Comparison of ENCODE assay signal across 41 mouse cellular contexts in genomic region chr4:139549448-139549847, GRCm38 (mm10). TPM values are rescaled to one million over a fixed set of nuclear protein-coding genes. Genes with fewer than 3 reads are reported as not detected.
"Had no signal": no experiment of that assay in that cellular context is flagged by ENCODE, and none has a peak within 500 bp of the region (broad histone marks: within the 10 kb centered on the region; RNA-seq: fewer than 3 reads in every experiment).

No protein-coding gene starts in this region.

- H3K4me3 ChIP-seq: left cerebral cortex, adult 2 months; limb, embryonic 10.5 days; limb, embryonic 12.5 days; limb, embryonic 13.5 days; limb, embryonic 15.5 days; liver, embryonic 12.5 days; liver, embryonic 13.5 days; liver, embryonic 15.5 days; lung, embryonic 15.5 days; megakaryocyte, embryonic 14.5 days; midbrain, embryonic 10.5 days; midbrain, embryonic 12.5 days; midbrain, embryonic 13.5 days; midbrain, embryonic 15.5 days; myocyte; neural tube, embryonic 12.5 days had no signal

- H3K27me3 ChIP-seq: limb, embryonic 12.5 days; limb, embryonic 13.5 days; limb, embryonic 15.5 days; liver, embryonic 12.5 days; liver, embryonic 13.5 days; liver, embryonic 15.5 days; lung, embryonic 15.5 days; midbrain, embryonic 12.5 days; midbrain, embryonic 13.5 days; midbrain, embryonic 15.5 days; neural tube, embryonic 12.5 days had no signal

- H3K9ac ChIP-seq: limb, embryonic 12.5 days; limb, embryonic 13.5 days; limb, embryonic 15.5 days; liver, embryonic 12.5 days; liver, embryonic 13.5 days; liver, embryonic 14.5 days; liver, embryonic 15.5 days; liver, postnatal 0 days; lung, embryonic 14.5 days; lung, embryonic 15.5 days; midbrain, embryonic 12.5 days; midbrain, embryonic 13.5 days; midbrain, embryonic 15.5 days; neural tube, embryonic 12.5 days had no signal

- ATAC-seq: liver, embryonic 12.5 days; liver, postnatal 0 days; midbrain, embryonic 13.5 days; midbrain, embryonic 15.5 days; midbrain, embryonic 16.5 days had no signal

- H3K4me2 ChIP-seq: limb, embryonic 12.5 days; limb, embryonic 13.5 days; limb, embryonic 15.5 days; liver, embryonic 11.5 days; liver, embryonic 12.5 days; liver, embryonic 13.5 days; liver, embryonic 15.5 days; lung, embryonic 14.5 days; lung, embryonic 15.5 days; midbrain, embryonic 12.5 days; midbrain, embryonic 13.5 days; midbrain, embryonic 15.5 days; neural tube, embryonic 12.5 days had no signal

- H3K9me3 ChIP-seq: limb, embryonic 10.5 days; limb, embryonic 15.5 days; liver, embryonic 12.5 days; liver, embryonic 13.5 days; liver, embryonic 15.5 days; lung, embryonic 15.5 days; midbrain, embryonic 12.5 days; midbrain, embryonic 13.5 days; midbrain, embryonic 15.5 days; neural tube, embryonic 12.5 days had no signal

- H3K36me3 ChIP-seq: limb, embryonic 10.5 days; limb, embryonic 12.5 days; limb, embryonic 13.5 days; limb, embryonic 15.5 days; liver, embryonic 12.5 days; liver, embryonic 13.5 days; liver, embryonic 15.5 days; lung, embryonic 15.5 days; midbrain, embryonic 10.5 days; midbrain, embryonic 12.5 days; midbrain, embryonic 13.5 days; midbrain, embryonic 15.5 days; neural tube, embryonic 12.5 days had no signal

- DNase-seq: left cerebral cortex, postnatal 4 days; liver; liver, embryonic 13.5 days; liver, postnatal 0 days; lung, adult 18-20 months; lung, adult 2 months; lung, embryonic 14.5 days; lung, postnatal 14 days; lung, postnatal 36 days; lung, postnatal 4 days; midbrain, embryonic 14.5 days had no signal

- H3K4me1 ChIP-seq: limb, embryonic 10.5 days; limb, embryonic 12.5 days; limb, embryonic 13.5 days; limb, embryonic 15.5 days; liver, embryonic 12.5 days; liver, embryonic 13.5 days; liver, embryonic 15.5 days; lung, embryonic 15.5 days; megakaryocyte, embryonic 14.5 days; midbrain, embryonic 15.5 days had no signal

- H3K27ac ChIP-seq: left cerebral cortex, adult 2 months; limb, embryonic 10.5 days; limb, embryonic 12.5 days; limb, embryonic 13.5 days; limb, embryonic 15.5 days; liver, embryonic 12.5 days; liver, embryonic 13.5 days; liver, embryonic 14.5 days; liver, embryonic 15.5 days; lung, embryonic 15.5 days; macrophage; midbrain, embryonic 10.5 days; midbrain, embryonic 12.5 days; midbrain, embryonic 13.5 days; midbrain, embryonic 15.5 days; neural tube, embryonic 12.5 days had no signal

RNA-seq across cellular contexts. Expression of gene Gm21969, which starts 53.5 kb away (rescaled TPM):
- total RNA-seq: left cerebral cortex, adult 2 months; left cerebral cortex, adult 8-10 months; left cerebral cortex, postnatal 10 days; left cerebral cortex, postnatal 14 days; left cerebral cortex, postnatal 25 days; left cerebral cortex, postnatal 36 days; megakaryocyte progenitor cell, adult 5-6 weeks; megakaryocyte, adult 5-6 weeks; megakaryocyte-erythroid progenitor cell, adult 5-6 weeks; monocyte, adult 5-6 weeks had no signal
- polyA plus RNA-seq: limb, embryonic 10.5 days; limb, embryonic 11.5 days; limb, embryonic 12.5 days; limb, embryonic 13.5 days; limb, embryonic 15.5 days; liver, embryonic 11.5 days; liver, embryonic 12.5 days; liver, embryonic 13.5 days; liver, embryonic 14.5 days; liver, embryonic 15.5 days; lung, adult 2 months; lung, embryonic 14.5 days; lung, embryonic 15.5 days; macrophage; midbrain, embryonic 10.5 days; midbrain, embryonic 12.5 days; midbrain, embryonic 13.5 days; midbrain, embryonic 14.5 days; midbrain, embryonic 15.5 days; midbrain, embryonic 16.5 days; neural tube, embryonic 11.5 days; neural tube, embryonic 12.5 days had no signal
